Mouse (Mus musculus): ENCODE results near the gene Fgf10. TPM values are rescaled to one million over a fixed set of nuclear protein-coding genes. Genes with fewer than 3 reads are reported as not detected.

Gene Fgf10
- polyA plus RNA-seq, 1 experiment from 2014 or later = 2.6 TPM

DNA sequence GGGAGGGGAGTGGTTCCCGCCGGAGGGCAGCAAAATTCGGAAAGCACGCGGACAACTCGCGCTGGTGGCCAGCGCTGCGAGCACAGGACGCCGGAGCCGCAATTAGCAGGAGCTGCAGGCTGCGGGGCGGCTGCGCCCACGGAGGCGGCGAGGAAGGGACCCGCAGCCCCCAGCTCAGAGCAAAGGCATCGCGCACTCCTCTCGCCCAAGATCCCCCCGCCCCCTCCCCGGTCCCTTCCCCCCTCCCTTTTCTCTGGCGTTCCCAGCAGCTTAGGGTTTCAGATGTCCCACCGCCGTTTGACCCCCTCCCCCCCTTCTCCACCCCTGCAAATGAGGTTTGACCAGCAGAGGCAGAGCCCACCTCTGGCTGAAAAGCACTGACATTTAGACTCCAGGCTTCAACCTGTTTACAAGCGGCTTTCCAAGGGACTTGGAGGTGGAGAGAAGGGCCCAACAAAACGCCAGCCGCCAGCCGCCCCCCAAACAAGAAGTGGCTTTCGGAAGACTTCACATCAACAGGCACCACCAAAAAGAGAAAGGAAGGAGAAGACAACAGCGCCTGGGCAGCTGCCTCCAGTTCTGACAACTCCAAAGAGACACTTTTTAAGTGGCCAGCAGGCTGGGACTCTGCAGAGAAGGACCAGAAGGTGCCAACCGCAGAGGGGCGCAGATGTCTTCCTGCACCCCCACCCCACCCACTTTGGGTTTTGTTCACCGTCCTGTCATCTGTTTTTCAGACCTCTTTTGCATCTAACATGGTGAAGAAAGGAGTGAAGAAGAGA lies 44.9 kb downstream of the Fgf10 start:
- Histone ChIP-seq H3K27ac (ENCODE audit: low read depth, low read length) (no peak overlapping the region), H3K36me3 (ENCODE audit: control insufficient read depth, insufficient read depth, low read length) (no peaks in the 10 kb centered on the region), H3K4me3 (ENCODE audit: low read length) (peak overlapping the region; percentile 57), H3K4me1 (ENCODE audit: control insufficient read depth, insufficient read depth, low read depth, low read length) (peaks cover 20% of the 10 kb centered on the region), H3K27me3 (replicated peaks; ENCODE audit: control insufficient read depth, insufficient read depth, low read length) (peaks cover 3% of the 10 kb centered on the region), H3K9ac (ENCODE audit: low read depth, low read length) (peak overlapping the region; percentile 61), H3K4me2 (ENCODE audit: low read length) (peak overlapping the region; percentile 95), H3K9me3 (ENCODE audit: control insufficient read depth, low read length) (no peaks in the 10 kb centered on the region)
- WGBS = under 1% methylated on average over 18 of the region's 36 CpGs
- ATAC-seq = peak; percentile 72

DNA sequence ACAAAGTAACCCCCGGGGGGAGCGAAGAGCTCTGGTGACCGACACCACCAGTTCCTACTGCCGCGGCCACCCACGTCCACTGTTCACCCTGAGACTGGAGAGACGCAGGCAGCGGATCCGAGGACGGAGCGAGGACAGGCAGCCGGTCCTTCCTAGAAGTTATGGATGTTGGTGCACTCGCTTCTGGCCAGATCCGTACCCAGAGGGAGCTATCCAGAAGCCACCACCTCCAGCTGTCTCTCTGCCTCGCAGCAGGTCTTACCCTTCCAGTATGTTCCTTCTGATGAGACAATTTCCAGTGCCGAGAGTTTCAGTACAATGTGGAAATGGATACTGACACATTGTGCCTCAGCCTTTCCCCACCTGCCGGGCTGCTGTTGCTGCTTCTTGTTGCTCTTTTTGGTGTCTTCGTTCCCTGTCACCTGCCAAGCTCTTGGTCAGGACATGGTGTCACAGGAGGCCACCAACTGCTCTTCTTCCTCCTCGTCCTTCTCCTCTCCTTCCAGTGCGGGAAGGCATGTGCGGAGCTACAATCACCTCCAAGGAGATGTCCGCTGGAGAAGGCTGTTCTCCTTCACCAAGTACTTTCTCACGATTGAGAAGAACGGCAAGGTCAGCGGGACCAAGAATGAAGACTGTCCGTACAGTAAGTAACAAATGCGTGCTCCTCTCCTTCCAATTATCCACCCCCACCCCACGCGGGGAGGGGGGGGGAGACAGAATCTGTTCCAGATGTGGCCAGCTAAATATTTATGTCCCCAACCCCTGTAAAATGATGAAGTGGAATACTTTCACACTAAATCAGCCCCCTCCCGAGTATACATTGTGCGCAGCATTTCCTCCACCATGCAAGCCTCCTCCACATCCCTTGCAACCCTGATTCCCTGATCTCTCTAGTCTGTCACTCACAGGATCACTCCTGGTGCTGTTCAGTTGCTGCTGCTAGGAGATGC lies 45.8 kb downstream of the Fgf10 start:
- Histone ChIP-seq H3K4me1 (ENCODE audit: control insufficient read depth, insufficient read depth, low read depth, low read length) (peaks cover 20% of the 10 kb centered on the region), H3K9me3 (ENCODE audit: control insufficient read depth, low read length) (no peaks in the 10 kb centered on the region), H3K4me2 (ENCODE audit: low read length) (peak overlapping the region; percentile 95), H3K36me3 (ENCODE audit: control insufficient read depth, insufficient read depth, low read length) (no peaks in the 10 kb centered on the region), H3K9ac (ENCODE audit: low read depth, low read length) (peak overlapping the region; percentile 41; the same call in 1 of the 2 replicates), H3K27ac (ENCODE audit: low read depth, low read length) (no peak overlapping the region), H3K27me3 (replicated peaks; ENCODE audit: control insufficient read depth, insufficient read depth, low read length) (peaks cover 3% of the 10 kb centered on the region), H3K4me3 (ENCODE audit: low read length) (peak overlapping the region; percentile 57)
- ATAC-seq = peak; percentile 73
- WGBS = 2% methylated on average over 31 of the region's 31 CpGs

DNA sequence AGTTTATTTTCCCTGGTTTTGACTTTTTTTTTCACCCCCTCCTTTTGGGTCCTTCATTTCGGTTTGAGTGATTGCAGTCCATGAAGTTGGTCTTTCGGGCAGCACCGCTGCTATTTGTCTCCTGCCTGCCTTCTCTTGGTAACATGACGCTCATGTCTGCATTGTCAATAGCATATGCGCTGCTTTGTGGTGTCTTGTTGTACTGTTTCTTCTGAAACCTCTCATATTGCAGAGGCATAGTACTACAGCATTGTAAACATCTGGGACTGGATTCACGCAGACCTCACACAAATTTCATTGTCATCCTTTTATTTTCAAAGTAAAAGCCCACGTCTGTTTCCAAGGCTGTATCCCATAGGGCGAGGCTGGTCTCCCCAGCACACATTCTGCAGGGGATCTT lies 46.7 kb downstream of the Fgf10 start:
- H3K36me3 ChIP-seq (ENCODE audit: control insufficient read depth, insufficient read depth, low read length) = no peaks in the 10 kb centered on the region
- H3K27ac ChIP-seq (ENCODE audit: low read depth, low read length) = no peak overlapping the region
- H3K4me2 ChIP-seq (ENCODE audit: low read length) = peak overlapping the region; percentile 95
- 7% methylated on average over 8 of the region's 8 CpGs for WGBS
- ATAC-seq = 0 out of 2 replicates have a peak, but pooled peaks have one; percentile 21
- peaks cover 20% of the 10 kb centered on the region for H3K4me1 ChIP-seq (ENCODE audit: control insufficient read depth, insufficient read depth, low read depth, low read length)
- H3K27me3 ChIP-seq (replicated peaks; ENCODE audit: control insufficient read depth, insufficient read depth, low read length) = peaks cover 3% of the 10 kb centered on the region
- H3K9me3 ChIP-seq (ENCODE audit: control insufficient read depth, low read length) = no peaks in the 10 kb centered on the region
- peak overlapping the region; percentile 57 for H3K4me3 ChIP-seq (ENCODE audit: low read length)
- no peak overlapping the region for H3K9ac ChIP-seq (ENCODE audit: low read depth, low read length)

DNA sequence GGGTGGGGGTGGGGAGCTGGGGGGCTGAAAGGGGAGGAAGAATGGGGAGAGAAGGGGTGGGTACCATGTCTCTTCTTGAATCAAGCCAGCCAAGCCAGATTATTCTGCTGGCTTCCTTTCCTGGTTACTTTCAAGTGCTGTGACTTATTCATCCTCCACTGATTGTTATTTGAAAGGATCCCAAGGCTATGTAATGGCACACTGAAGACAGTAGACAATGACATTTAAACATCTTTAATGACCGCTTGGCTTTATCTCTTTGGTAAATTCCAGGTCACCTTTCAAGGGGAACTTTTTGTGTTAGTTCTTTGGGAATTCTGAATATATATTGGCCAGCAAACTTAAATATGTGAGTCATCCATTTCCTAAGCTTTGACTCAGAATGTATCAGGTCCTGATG lies 47.1 kb downstream of the Fgf10 start:
- Histone ChIP-seq H3K27me3 (replicated peaks; ENCODE audit: control insufficient read depth, insufficient read depth, low read length) (peaks cover 3% of the 10 kb centered on the region), H3K9me3 (ENCODE audit: control insufficient read depth, low read length) (no peaks in the 10 kb centered on the region), H3K9ac (ENCODE audit: low read depth, low read length) (no peak overlapping the region), H3K4me3 (ENCODE audit: low read length) (no peak overlapping the region; the same call in 1 of the 2 replicates), H3K4me1 (ENCODE audit: control insufficient read depth, insufficient read depth, low read depth, low read length) (peaks cover 20% of the 10 kb centered on the region), H3K27ac (ENCODE audit: low read depth, low read length) (no peak overlapping the region), H3K36me3 (ENCODE audit: control insufficient read depth, insufficient read depth, low read length) (no peaks in the 10 kb centered on the region), H3K4me2 (ENCODE audit: low read length) (peak overlapping the region; percentile 95; the same call in 1 of the 2 replicates)
- WGBS = 58% methylated on average over 1 of the region's 1 CpGs
- ATAC-seq = no peak

DNA sequence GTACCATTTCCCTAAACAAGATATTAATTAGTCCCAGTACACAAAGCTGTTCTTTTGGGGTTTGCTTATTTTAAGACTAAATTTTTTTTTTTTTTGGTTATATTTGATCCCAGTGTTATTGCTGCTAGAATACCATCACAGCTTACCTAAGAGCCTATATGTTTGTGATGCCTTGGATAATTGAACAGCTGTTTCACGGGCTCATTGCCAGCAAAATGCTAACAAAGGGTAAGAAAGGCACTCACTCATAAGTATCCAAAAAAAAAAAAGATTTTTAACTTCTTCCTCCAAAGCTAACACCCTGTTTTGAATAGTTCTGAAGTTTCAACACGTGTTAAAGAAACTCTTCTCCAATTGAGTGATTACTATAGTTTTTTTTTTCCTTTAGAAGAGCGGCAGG lies 48.8 kb downstream of the Fgf10 start:
- Histone ChIP-seq H3K27me3 (replicated peaks; ENCODE audit: control insufficient read depth, insufficient read depth, low read length) (peaks cover 3% of the 10 kb centered on the region), H3K27ac (ENCODE audit: low read depth, low read length) (no peak overlapping the region), H3K4me2 (ENCODE audit: low read length) (no peak overlapping the region), H3K36me3 (ENCODE audit: control insufficient read depth, insufficient read depth, low read length) (no peaks in the 10 kb centered on the region), H3K4me3 (ENCODE audit: low read length) (no peak overlapping the region), H3K9ac (ENCODE audit: low read depth, low read length) (no peak overlapping the region), H3K4me1 (ENCODE audit: control insufficient read depth, insufficient read depth, low read depth, low read length) (peaks cover 19% of the 10 kb centered on the region), H3K9me3 (ENCODE audit: control insufficient read depth, low read length) (no peaks in the 10 kb centered on the region)
- ATAC-seq = no peak
- WGBS = 39% methylated on average over 3 of the region's 3 CpGs

DNA sequence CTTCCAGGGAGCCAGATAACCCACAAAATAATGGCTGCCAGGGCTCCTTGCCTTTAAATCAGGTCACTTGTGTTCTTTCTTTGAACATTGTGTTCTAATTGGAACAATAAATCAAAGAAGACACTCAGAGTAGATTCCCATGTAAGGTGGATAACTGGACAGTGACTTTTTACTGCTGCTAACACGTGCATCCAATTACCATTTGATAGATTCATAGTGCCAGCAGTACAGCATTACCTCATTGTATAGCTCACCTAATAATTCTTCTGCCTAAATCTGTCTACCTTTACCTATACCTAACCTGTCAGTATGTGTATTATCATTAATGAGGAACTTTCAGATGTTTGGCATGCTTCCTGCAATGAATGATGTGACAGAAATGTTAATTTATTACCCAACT lies 52.1 kb downstream of the Fgf10 start:
- Histone ChIP-seq H3K4me1 (ENCODE audit: control insufficient read depth, insufficient read depth, low read depth, low read length) (no peaks in the 10 kb centered on the region), H3K9me3 (ENCODE audit: control insufficient read depth, low read length) (no peaks in the 10 kb centered on the region), H3K36me3 (ENCODE audit: control insufficient read depth, insufficient read depth, low read length) (no peaks in the 10 kb centered on the region), H3K9ac (ENCODE audit: low read depth, low read length) (no peak overlapping the region), H3K27ac (ENCODE audit: low read depth, low read length) (no peak overlapping the region), H3K4me2 (ENCODE audit: low read length) (no peak overlapping the region), H3K4me3 (ENCODE audit: low read length) (no peak overlapping the region), H3K27me3 (replicated peaks; ENCODE audit: control insufficient read depth, insufficient read depth, low read length) (peaks cover 1% of the 10 kb centered on the region)
- 44% methylated on average over 1 of the region's 1 CpGs for WGBS
- ATAC-seq = no peak

DNA sequence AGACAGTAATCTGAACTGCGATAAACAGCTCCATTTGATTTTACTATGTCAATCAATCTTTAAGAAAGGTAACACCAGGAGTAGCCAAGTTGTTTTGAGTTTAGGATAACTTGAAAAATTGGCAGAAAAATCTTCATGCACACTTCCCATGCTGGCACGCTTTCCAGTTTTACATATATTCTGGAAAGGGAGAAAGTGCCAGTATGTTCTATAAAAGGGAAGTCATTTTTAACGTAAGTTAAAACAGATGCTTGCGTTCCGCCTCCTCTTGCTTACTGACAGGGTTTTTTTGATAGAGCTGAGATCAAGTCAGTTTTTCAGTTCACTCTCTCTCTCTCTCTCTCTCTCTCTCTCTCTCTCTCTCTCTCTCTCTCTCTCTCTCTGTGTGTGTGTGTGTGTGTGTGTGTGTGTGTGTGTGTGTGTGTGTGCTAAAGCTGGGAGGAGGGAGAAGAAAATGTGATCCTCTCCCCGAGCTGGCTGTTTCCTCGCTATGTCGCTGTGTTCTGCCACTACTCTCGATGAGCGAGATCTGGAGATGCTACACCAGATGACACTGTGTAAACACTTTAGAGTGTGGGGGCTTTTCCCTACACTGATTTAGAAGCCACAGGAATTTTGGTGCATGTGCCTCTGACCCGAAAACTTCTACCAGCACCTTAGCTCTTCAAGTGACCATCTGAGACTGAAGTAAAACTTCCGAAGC lies 62.4 kb downstream of the Fgf10 start:
- H3K4me1 ChIP-seq (ENCODE audit: control insufficient read depth, insufficient read depth, low read depth, low read length) = no peaks in the 10 kb centered on the region
- 80% methylated on average over 12 of the region's 12 CpGs for WGBS
- no peak overlapping the region for H3K4me2 ChIP-seq (ENCODE audit: low read length)
- no peak overlapping the region for H3K4me3 ChIP-seq (ENCODE audit: low read length)
- no peak for ATAC-seq
- no peak overlapping the region for H3K27ac ChIP-seq (ENCODE audit: low read depth, low read length)
- H3K9me3 ChIP-seq (ENCODE audit: control insufficient read depth, low read length) = no peaks in the 10 kb centered on the region
- no peak overlapping the region for H3K9ac ChIP-seq (ENCODE audit: low read depth, low read length)
- H3K27me3 ChIP-seq (replicated peaks; ENCODE audit: control insufficient read depth, insufficient read depth, low read length) = no peaks in the 10 kb centered on the region
- H3K36me3 ChIP-seq (ENCODE audit: control insufficient read depth, insufficient read depth, low read length) = no peaks in the 10 kb centered on the region

DNA sequence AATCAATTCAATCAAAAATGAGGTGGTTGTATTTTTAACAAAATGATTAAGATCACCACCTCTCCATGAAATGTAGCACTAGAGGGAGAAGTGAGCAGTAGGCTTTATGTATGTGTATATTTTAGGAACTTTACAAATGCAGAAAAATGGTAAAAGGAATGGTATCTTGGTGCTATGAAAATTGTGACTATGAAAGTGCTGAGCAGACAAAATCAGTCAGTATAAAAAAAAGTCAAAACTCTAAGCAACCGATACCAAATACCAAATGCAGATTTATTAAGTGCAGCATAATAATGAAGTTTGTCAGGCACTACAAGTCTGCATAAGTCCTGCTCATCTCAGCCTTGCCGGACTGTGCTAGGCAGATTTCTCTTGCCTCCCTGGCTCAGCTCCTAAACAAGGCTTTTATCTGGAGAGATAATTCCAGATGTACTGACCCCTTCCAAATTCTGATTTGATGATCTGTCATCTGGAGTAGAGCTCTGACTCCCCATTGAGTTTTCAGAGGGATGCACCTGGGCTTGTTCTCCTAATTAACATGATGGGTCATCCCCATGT lies 70.3 kb downstream of the Fgf10 start:
- no peaks in the 10 kb centered on the region for H3K9me3 ChIP-seq (ENCODE audit: control insufficient read depth, low read length)
- no peak overlapping the region for H3K9ac ChIP-seq (ENCODE audit: low read depth, low read length)
- H3K4me1 ChIP-seq (ENCODE audit: control insufficient read depth, insufficient read depth, low read depth, low read length) = no peaks in the 10 kb centered on the region
- H3K36me3 ChIP-seq (ENCODE audit: control insufficient read depth, insufficient read depth, low read length) = no peaks in the 10 kb centered on the region
- no peaks in the 10 kb centered on the region for H3K27me3 ChIP-seq (replicated peaks; ENCODE audit: control insufficient read depth, insufficient read depth, low read length)
- 86% methylated on average over 2 of the region's 2 CpGs for WGBS
- H3K4me2 ChIP-seq (ENCODE audit: low read length) = no peak overlapping the region
- H3K27ac ChIP-seq (ENCODE audit: low read depth, low read length) = no peak overlapping the region
- ATAC-seq = no peak
- H3K4me3 ChIP-seq (ENCODE audit: low read length) = no peak overlapping the region

Measured in hindbrain, embryonic 16.5 days (tissue).